Mouse (Mus musculus) MEL (cell line): ENCODE results near the gene Cbr1. TPM values are rescaled to one million over a fixed set of nuclear protein-coding genes. Genes with fewer than 3 reads are reported as not detected.

Experiments used
- DNase-seq: peaks from one replicate; pipeline ENCODE4 v3.0.0; 2011; ENCODE audit warnings: low read depth, low spot score
- H3K27ac ChIP-seq: 2 replicates; pipeline ENCODE4 v1.5.1; 2012; ENCODE audit warnings: low read depth, mild to moderate bottlenecking, control low read depth, low read length, moderate library complexity; ENCODE audit not compliant: control insufficient read depth
- H3K27me3 ChIP-seq, 2 experiments: fragments of 150-350 bp in 1 of 2; sonication (generic) in 1 of 2; 2 replicates each; pipeline ENCODE4 v1.6.1; 2012; ENCODE audit warnings: low read length in 2 of 2, mild to moderate bottlenecking in 2 of 2, improper control_type of control experiment in 1 of 2, moderate library complexity in 1 of 2; ENCODE audit not compliant: insufficient read depth in 2 of 2, control insufficient read depth in 1 of 2
- H3K36me3 ChIP-seq, 2 experiments: 2 replicates each; pipeline ENCODE4 v1.6.1; 2012 to 2014; ENCODE audit warnings: low read length in 2 of 2, improper control_type of control experiment in 1 of 2, inconsistent platforms in 1 of 2, mild to moderate bottlenecking in 1 of 2; ENCODE audit not compliant: insufficient read depth in 2 of 2, control insufficient read depth in 1 of 2
- H3K4me1 ChIP-seq, 2 experiments: fragments of 150-350 bp in 1 of 2; sonication (generic) in 1 of 2; 2 replicates each; pipeline ENCODE4 v1.6.1; 2012; ENCODE audit warnings: low read length in 2 of 2, improper control_type of control experiment in 1 of 2, mild to moderate bottlenecking in 1 of 2; ENCODE audit not compliant: insufficient read depth in 2 of 2, control insufficient read depth in 1 of 2
- H3K4me3 ChIP-seq, 2 experiments: fragments of 150-350 bp in 1 of 2; sonication (generic) in 1 of 2; 2 replicates each; pipeline ENCODE4 v1.5.1; 2012; ENCODE audit warnings: low read depth in 2 of 2, low read length in 2 of 2, mild to moderate bottlenecking in 2 of 2, moderate library complexity in 2 of 2, control low read depth in 1 of 2, improper control_type of control experiment in 1 of 2; ENCODE audit not compliant: control insufficient read depth in 1 of 2, insufficient read depth in 1 of 2
- H3K79me2 ChIP-seq: 2 replicates; pipeline ENCODE4 v1.6.1; 2012; ENCODE audit warnings: mild to moderate bottlenecking, low read length, moderate library complexity; ENCODE audit not compliant: control insufficient read depth, poor library complexity, insufficient read depth
- H3K9ac ChIP-seq: 2 replicates; pipeline ENCODE4 v1.6.1; 2012; ENCODE audit warnings: low read depth, mild to moderate bottlenecking, control low read depth, low read length, moderate library complexity; ENCODE audit not compliant: control insufficient read depth, poor library complexity, severe bottlenecking
- H3K9me3 ChIP-seq: fragments of 150-350 bp; sonication (generic); replicated peaks from 2 replicates; pipeline ENCODE4 v1.6.1; 2012; ENCODE audit warnings: mild to moderate bottlenecking, low read length, improper control_type of control experiment, moderate library complexity; ENCODE audit not compliant: insufficient read depth
- CHD1 ChIP-seq: IDR thresholded peaks from 2 replicates; pipeline ENCODE4 v1.6.1; 2012; ENCODE audit warnings: low read depth, mild to moderate bottlenecking, inconsistent platforms, low read length, improper control_type of control experiment
- CHD2 ChIP-seq: IDR thresholded peaks from 2 replicates; pipeline ENCODE4 v1.6.1; 2011; ENCODE audit warnings: low read length, improper control_type of control experiment
- CTCF ChIP-seq, 3 experiments: IDR thresholded peaks in 2 of 3; conservative IDR thresholded peaks in 1 of 3; 2 replicates each; pipeline ENCODE4 v1.5.1; 2011 to 2012; ENCODE audit warnings: low read length in 3 of 3, low read depth in 2 of 3, mild to moderate bottlenecking in 2 of 3, improper control_type of control experiment in 1 of 3, inconsistent platforms in 1 of 3, mixed read lengths in 1 of 3, moderate library complexity in 1 of 3; ENCODE audit not compliant: control insufficient read depth in 1 of 3, insufficient read depth in 1 of 3, poor library complexity in 1 of 3, severe bottlenecking in 1 of 3
- EP300 ChIP-seq, 2 experiments: IDR thresholded peaks; 2 replicates each; pipeline ENCODE4 v1.6.1; 2011; ENCODE audit warnings: improper control_type of control experiment in 2 of 2, low read length in 2 of 2, low read depth in 1 of 2, mild to moderate bottlenecking in 1 of 2
- ETS1 ChIP-seq: IDR thresholded peaks from 2 replicates; pipeline ENCODE4 v1.6.1; 2012; ENCODE audit warnings: low read depth, mild to moderate bottlenecking, inconsistent platforms, low read length, improper control_type of control experiment, moderate library complexity
- GATA1 ChIP-seq: IDR thresholded peaks from 2 replicates; pipeline ENCODE4 v1.6.1; 2011; ENCODE audit warnings: low read depth, low read length, improper control_type of control experiment
- HCFC1 ChIP-seq: IDR thresholded peaks from 2 replicates; pipeline ENCODE4 v1.6.1; 2012; ENCODE audit warnings: low read depth, mild to moderate bottlenecking, inconsistent platforms, low read length, improper control_type of control experiment, moderate library complexity
- MEF2A ChIP-seq: IDR thresholded peaks from 2 replicates; pipeline ENCODE4 v1.6.1; 2014; ENCODE audit warnings: low read depth, mild to moderate bottlenecking, inconsistent platforms, low read length, improper control_type of control experiment; ENCODE audit not compliant: poor library complexity, insufficient replicate concordance, severe bottlenecking; ENCODE audit errors: extremely low read depth
- NELFE ChIP-seq: IDR thresholded peaks from 2 replicates; pipeline ENCODE4 v1.6.1; 2011; ENCODE audit warnings: low read depth, low read length, improper control_type of control experiment
- NRF1 ChIP-seq: IDR thresholded peaks from 2 replicates; pipeline ENCODE4 v1.6.1; 2014; ENCODE audit warnings: low read depth, mild to moderate bottlenecking, inconsistent platforms, low read length, improper control_type of control experiment, moderate library complexity; ENCODE audit not compliant: poor library complexity, insufficient read depth, severe bottlenecking
- RCOR1 ChIP-seq: IDR thresholded peaks from 2 replicates; pipeline ENCODE4 v1.6.1; 2012; ENCODE audit warnings: low read depth, mild to moderate bottlenecking, inconsistent platforms, low read length, improper control_type of control experiment
- SIN3A ChIP-seq: IDR thresholded peaks from 2 replicates; pipeline ENCODE4 v1.6.1; 2012; ENCODE audit warnings: low read length, improper control_type of control experiment, inconsistent platforms
- TAL1 ChIP-seq: IDR thresholded peaks from 2 replicates; pipeline ENCODE4 v1.6.1; 2012; ENCODE audit warnings: mild to moderate bottlenecking, inconsistent platforms, low read length, moderate library complexity, mixed read lengths
- TBP ChIP-seq: IDR thresholded peaks from 2 replicates; pipeline ENCODE4 v1.8.0; 2011; ENCODE audit warnings: low read depth, low read length, improper control_type of control experiment
- TCF12 ChIP-seq: IDR thresholded peaks from 2 replicates; pipeline ENCODE4 v1.6.1; 2014; ENCODE audit warnings: low read depth, mild to moderate bottlenecking, inconsistent platforms, low read length, improper control_type of control experiment, moderate library complexity
- UBTF ChIP-seq: IDR thresholded peaks from 2 replicates; pipeline ENCODE4 v1.6.1; 2012; ENCODE audit warnings: low read depth, mild to moderate bottlenecking, inconsistent platforms, low read length, improper control_type of control experiment, moderate library complexity, borderline replicate concordance; ENCODE audit not compliant: insufficient read depth
- ZKSCAN1 ChIP-seq: IDR thresholded peaks from 2 replicates; pipeline ENCODE4 v1.6.1; 2012; ENCODE audit warnings: low read depth, mild to moderate bottlenecking, inconsistent platforms, low read length, improper control_type of control experiment, moderate library complexity
- ZMIZ1 ChIP-seq: IDR thresholded peaks from 2 replicates; pipeline ENCODE4 v1.6.1; 2012; ENCODE audit warnings: low read depth, mild to moderate bottlenecking, inconsistent platforms, low read length, improper control_type of control experiment, moderate library complexity
- polyA plus RNA-seq, 2 experiments: library from polyadenylated mRNA; stranded (reverse) in 1 of 2; unstranded in 1 of 2; fragments of >175 nt in 1 of 2; fragments of >200 nt in 1 of 2; gene quantifications; 2 replicates each; pipeline versions ENCODE4 v1.2.1 to v1.2.4; 2012; ENCODE audit warnings: low replicate concordance in 2 of 2, low read depth in 1 of 2; ENCODE audit not compliant: insufficient read length in 2 of 2, insufficient read depth in 1 of 2, missing spikeins in 1 of 2
- total RNA-seq: library from RNA; depleted of rRNA; stranded (reverse); fragments of 300-350 nt; gene quantifications from 2 replicates; pipeline ENCODE4 v1.2.3, GENCODE M21; 2012

Gene Cbr1
- total and polyA plus RNA-seq, 3 experiments = 63.0 to 140 TPM; not detected in 1

DNA sequence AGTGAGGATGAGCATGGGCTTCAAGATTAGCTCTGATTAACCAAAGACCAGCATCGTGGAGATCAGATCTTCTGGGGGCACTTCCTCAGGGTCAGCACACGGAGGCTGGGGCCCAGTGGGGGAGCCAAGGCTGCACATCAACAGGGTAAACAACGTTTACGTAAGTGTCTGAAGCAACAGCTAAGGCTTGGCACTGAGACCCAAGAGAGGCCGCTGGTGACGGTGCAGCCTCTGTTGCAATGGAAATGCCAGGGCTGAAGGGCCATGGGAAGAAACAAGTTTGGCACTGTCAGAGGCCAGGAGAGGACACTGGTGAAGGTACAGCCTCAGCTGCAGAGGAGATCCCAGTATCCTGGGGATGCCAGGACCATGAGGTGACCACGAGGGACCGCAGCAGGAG lies 12.2 kb upstream of the Cbr1 start:
- no peak for DNase-seq
- Histone ChIP-seq H3K4me3 (no peak overlapping the region), H3K9ac (no peak overlapping the region), H3K79me2 (no peaks in the 10 kb centered on the region), H3K27ac (no peak overlapping the region), H3K36me3 (peaks cover 0 to 2% of the 10 kb centered on the region in 2 experiments; a peak in 1 of 4 replicates), H3K4me1 (no peaks in the 10 kb centered on the region), H3K9me3 (no peaks in the 10 kb centered on the region), H3K27me3 (no peaks in the 10 kb centered on the region)
- TF ChIP-seq ETS1 (no peak), TAL1 (no peak), CHD1 (no peak), UBTF (no peak), TCF12 (no peak), TBP (no peak), GATA1 (no peak)

DNA sequence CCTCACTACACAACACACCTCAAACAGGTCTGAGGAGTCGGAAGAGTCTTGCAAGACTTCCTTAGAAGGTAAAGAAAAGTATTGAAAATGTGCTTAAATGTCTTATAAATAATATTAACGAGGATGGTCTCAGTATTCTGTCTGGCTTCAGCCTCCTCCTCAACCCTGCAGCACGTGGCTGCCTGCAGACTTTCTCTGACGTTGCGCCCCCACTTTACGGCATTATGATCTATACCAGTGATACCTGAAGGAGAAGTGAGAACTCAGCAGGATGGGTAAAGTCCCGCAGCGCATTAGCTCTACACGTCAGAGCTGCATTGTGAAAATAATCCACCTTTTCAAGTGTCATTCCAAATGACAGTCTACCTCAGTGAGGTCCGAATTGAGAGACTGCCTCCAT lies 11.2 kb upstream of the Cbr1 start:
- TF ChIP-seq TCF12 (no peak), CTCF (IDR thresholded peaks at IDR 0.05 in 2 of 3, conservative IDR thresholded peaks at IDR 0.05 in 1 of 3; ENCODE audit: control insufficient read depth in 1 of 3, insufficient read depth in 1 of 3, low read depth in 2 of 3, low read length in 3 of 3, poor library complexity in 1 of 3, severe bottlenecking in 1 of 3) (no peak), ZKSCAN1 (no peak), HCFC1 (no peak), MEF2A (no peak), RCOR1 (no peak), NELFE (no peak), NRF1 (no peak), CHD2 (no peak), ZMIZ1 (no peak), TBP (no peak), EP300 (IDR thresholded peaks at IDR 0.05; ENCODE audit: low read depth in 1 of 2, low read length in 2 of 2) (no peak), SIN3A (no peak)
- TF ChIP-seq, all 39 proteins: peak for 0
- no peak for DNase-seq

More for the DNA sequence above, 11.2 kb upstream of the Cbr1 start:
- Histone ChIP-seq H3K4me3 (no peak overlapping the region), H3K9ac (no peak overlapping the region), H3K36me3 (peaks cover 0 to 3% of the 10 kb centered on the region in 2 experiments; a peak in 1 of 4 replicates), H3K27ac (no peak overlapping the region), H3K9me3 (no peaks in the 10 kb centered on the region), H3K79me2 (no peaks in the 10 kb centered on the region), H3K27me3 (no peaks in the 10 kb centered on the region), H3K4me1 (no peaks in the 10 kb centered on the region)
